Mouse (Mus musculus) small intestine, adult 2 months (tissue): ENCODE results near the gene Zfp292. TPM values are rescaled to one million over a fixed set of nuclear protein-coding genes. Genes with fewer than 3 reads are reported as not detected.
A peak's percentile ranks its signal among the peaks of the same experiment; 100 is the strongest.
"Not testable (repeated sequence)": the region's sequence is repeated elsewhere in the genome, so short reads cannot be mapped to it uniquely, and the experiment has no call there.

Source experiments
- H3K27ac ChIP-seq: fragments of 200-500 bp; 2 replicates; pipeline ENCODE4 v1.5.1; 2012; ENCODE audit warnings: low read depth, low read length, control low read depth, inconsistent platforms; ENCODE audit not compliant: insufficient read depth
- H3K27me3 ChIP-seq: fragments of 200-500 bp; 2 replicates; pipeline ENCODE4 v1.6.1; 2012; ENCODE audit warnings: mild to moderate bottlenecking, moderate library complexity, low read length, inconsistent platforms; ENCODE audit not compliant: control insufficient read depth, insufficient read depth
- H3K36me3 ChIP-seq: fragments of 200-500 bp; 2 replicates; pipeline ENCODE4 v1.6.1; 2012; ENCODE audit warnings: mild to moderate bottlenecking, low read length, control low read depth, inconsistent platforms; ENCODE audit not compliant: control insufficient read depth, insufficient read depth
- H3K4me1 ChIP-seq: fragments of 200-500 bp; 2 replicates; pipeline ENCODE4 v1.6.1; 2012; ENCODE audit warnings: low read length, inconsistent platforms, mixed read lengths; ENCODE audit not compliant: control insufficient read depth, insufficient read depth, insufficient read length
- H3K4me3 ChIP-seq: fragments of 200-500 bp; 2 replicates; pipeline ENCODE4 v1.5.1; 2012; ENCODE audit warnings: low read depth, mild to moderate bottlenecking, control low read depth, inconsistent platforms, low read length, moderate library complexity
- CTCF ChIP-seq: fragments of 200-500 bp; IDR thresholded peaks from 2 replicates; pipeline ENCODE4 v1.5.1; 2012; ENCODE audit warnings: low read depth, mild to moderate bottlenecking, control low read depth, inconsistent platforms, low read length, moderate library complexity, mixed read lengths; ENCODE audit not compliant: insufficient replicate concordance, insufficient read length; ENCODE audit errors: extremely low read depth
- POLR2A ChIP-seq: fragments of 200-500 bp; IDR thresholded peaks from 2 replicates; pipeline ENCODE4 v1.6.1; 2012; ENCODE audit warnings: low read depth, mild to moderate bottlenecking, control low read depth, inconsistent platforms, low read length, moderate library complexity
- WGBS: fragments of 180-500 bp; shearing (Covaris S2); methylation state at CpG from one replicate; pipeline ENCODE4 v1.1.7; 2018; 5-methylcytosine and 5-hydroxymethylcytosine counted together
- polyA plus RNA-seq: library from polyadenylated mRNA; depleted of rRNA; stranded (reverse); fragments of >200 nt; gene quantifications from 2 replicates; pipeline ENCODE4 v1.2.3, GENCODE M21; 2012

Gene Zfp292
- polyA plus RNA-seq, 1 experiment: 0.94 TPM

GRCm38 (mm10) chr4:34906151-34906550 is 23.4 kb upstream of the Zfp292 start:
- Histone ChIP-seq H3K27me3 (no peaks in the 10 kb centered on the region), H3K36me3 (no peaks in the 10 kb centered on the region), H3K4me3 (no peak overlapping the region), H3K27ac (no peak overlapping the region), H3K4me1 (no peaks in the 10 kb centered on the region)
- 78% methylated on average over 4 of the region's 4 CpGs for WGBS
- TF ChIP-seq POLR2A (no peak), CTCF (no peak)

GRCm38 (mm10) chr4:34905396-34905795 is 22.6 kb upstream of the Zfp292 start:
- H3K4me3 ChIP-seq: no peak overlapping the region
- TF ChIP-seq POLR2A (no peak), CTCF (peak; percentile 59; the same call in 1 of the 2 replicates)
- 77% methylated on average over 5 of the region's 5 CpGs for WGBS
- no peak overlapping the region for H3K27ac ChIP-seq
- no peaks in the 10 kb centered on the region for H3K4me1 ChIP-seq
- no peaks in the 10 kb centered on the region for H3K27me3 ChIP-seq
- no peaks in the 10 kb centered on the region for H3K36me3 ChIP-seq

DNA sequence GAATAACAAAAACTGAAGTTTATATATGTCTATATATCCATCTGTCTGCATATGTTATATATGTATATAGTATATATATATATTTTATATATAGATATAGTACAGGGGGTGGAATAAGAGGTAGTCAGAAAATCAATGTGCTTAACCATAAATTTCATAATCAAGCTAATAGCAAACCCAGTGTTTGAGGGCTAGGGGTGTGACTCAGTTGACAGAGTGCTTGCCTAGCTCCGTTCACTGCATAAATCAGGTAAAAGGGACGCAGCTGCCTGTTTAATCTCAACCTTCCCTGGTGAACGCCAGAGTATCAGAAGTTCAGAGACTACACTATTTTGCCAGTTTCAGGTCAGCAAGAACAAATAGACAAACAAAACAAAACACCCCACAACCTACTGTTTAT is 18.8 kb upstream of the Zfp292 start:
- H3K36me3 ChIP-seq: not testable (repeated sequence)
- 34% methylated on average over 3 of the region's 3 CpGs for WGBS

DNA sequence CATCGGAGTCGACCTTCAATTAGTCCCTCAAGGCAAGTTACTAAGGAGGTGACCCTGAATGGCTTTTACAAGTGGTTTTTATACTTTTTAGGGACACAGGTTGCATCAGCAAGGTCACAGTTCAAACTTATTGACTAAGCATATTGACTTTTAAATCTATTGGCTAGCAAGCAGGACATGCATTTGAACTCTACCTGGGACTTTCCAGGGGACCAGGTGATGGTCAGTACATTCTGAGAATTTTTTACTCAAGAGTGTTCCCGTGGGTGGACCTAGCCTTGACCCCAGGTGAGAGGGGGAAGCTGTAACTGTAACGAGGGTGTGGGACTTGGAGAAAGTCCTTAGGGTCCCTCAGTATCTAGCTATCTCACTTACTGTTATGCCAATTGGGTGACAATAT is 18.4 kb upstream of the Zfp292 start:
- H3K36me3 ChIP-seq: no peaks in the 10 kb centered on the region
- no peaks in the 10 kb centered on the region for H3K4me1 ChIP-seq
- no peak for TF ChIP-seq POLR2A
- TF ChIP-seq CTCF: no peak
- H3K27ac ChIP-seq: no peak overlapping the region
- H3K4me3 ChIP-seq: no peak overlapping the region
- no peaks in the 10 kb centered on the region for H3K27me3 ChIP-seq
- WGBS: 51% methylated on average over 4 of the region's 4 CpGs

More for the DNA sequence above, 18.8 kb upstream of the Zfp292 start:
- not testable (repeated sequence) for H3K27ac ChIP-seq, H3K27me3 ChIP-seq, H3K4me1 ChIP-seq, H3K4me3 ChIP-seq

DNA sequence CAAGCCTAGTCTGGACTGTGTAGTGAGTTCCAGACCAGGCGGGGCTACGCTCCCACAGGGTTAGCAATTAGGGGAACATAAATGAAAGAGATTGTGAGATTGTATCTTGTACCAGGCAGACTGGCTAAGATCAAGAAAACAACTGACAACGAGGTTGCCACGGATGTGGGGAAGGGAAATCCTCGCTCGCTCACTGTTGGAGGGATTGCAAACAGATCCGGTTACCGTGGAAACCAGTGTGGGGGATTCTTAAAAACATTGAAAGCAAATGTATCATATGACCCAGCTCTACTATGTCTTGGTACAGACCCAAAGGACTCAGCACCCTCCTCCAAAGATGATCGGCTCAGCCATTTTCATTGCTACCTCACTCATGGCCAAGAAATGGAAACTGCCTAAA is 17.4 kb upstream of the Zfp292 start:
- no peak for TF ChIP-seq POLR2A
- no peak for TF ChIP-seq CTCF
- no peaks in the 10 kb centered on the region for H3K4me1 ChIP-seq
- no peak overlapping the region for H3K4me3 ChIP-seq
- H3K27ac ChIP-seq: no peak overlapping the region
- no peaks in the 10 kb centered on the region for H3K27me3 ChIP-seq
- H3K36me3 ChIP-seq: no peaks in the 10 kb centered on the region
- WGBS: 55% methylated on average over 9 of the region's 9 CpGs

DNA sequence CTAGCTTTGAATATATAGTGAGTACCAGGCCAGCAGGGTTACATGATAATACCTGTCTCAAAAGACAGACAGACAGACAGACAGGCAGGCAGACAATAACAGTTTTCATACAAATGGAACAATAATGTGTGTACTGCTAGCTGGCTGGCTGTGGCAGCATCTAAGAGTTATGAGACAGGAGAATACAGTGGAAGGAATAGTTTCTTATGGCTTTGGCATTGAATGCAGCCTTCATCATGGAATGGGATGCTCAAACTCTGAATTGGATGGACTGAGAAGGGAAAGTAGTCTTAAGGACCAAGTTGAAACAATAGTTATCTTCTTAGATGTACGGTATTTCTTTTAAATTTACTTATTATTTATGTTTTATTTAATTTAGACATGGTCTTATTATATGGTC is 16.6 kb upstream of the Zfp292 start:
- H3K27me3 ChIP-seq: no peaks in the 10 kb centered on the region
- no peaks in the 10 kb centered on the region for H3K36me3 ChIP-seq
- TF ChIP-seq CTCF (no peak), POLR2A (no peak)
- no peak overlapping the region for H3K27ac ChIP-seq
- 93% methylated on average over 1 of the region's 1 CpGs for WGBS
- no peaks in the 10 kb centered on the region for H3K4me1 ChIP-seq
- H3K4me3 ChIP-seq: no peak overlapping the region

DNA sequence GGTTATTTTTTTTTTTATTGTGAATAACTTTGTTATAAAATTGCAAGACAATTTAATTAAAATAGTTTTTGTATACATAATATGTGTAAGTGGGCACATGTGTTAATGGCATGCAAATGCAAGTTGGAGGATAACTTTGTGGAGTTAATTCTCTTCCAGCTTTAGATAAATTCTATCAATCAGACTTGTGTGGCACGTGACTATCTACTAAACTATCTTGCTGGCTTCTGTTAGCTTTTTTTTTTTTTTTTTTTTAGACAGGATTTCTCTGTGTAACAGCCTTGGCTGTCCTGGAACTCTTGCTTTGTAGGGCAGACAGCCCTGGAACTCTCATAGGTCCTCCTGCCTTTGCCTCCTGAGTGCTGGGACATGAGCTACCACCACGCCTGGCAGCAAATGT is 15.7 kb upstream of the Zfp292 start:
- TF ChIP-seq POLR2A (no peak), CTCF (no peak)
- Histone ChIP-seq H3K4me3 (no peak overlapping the region), H3K27me3 (no peaks in the 10 kb centered on the region), H3K36me3 (no peaks in the 10 kb centered on the region), H3K27ac (no peak overlapping the region), H3K4me1 (no peaks in the 10 kb centered on the region)
- 66% methylated on average over 2 of the region's 2 CpGs for WGBS

DNA sequence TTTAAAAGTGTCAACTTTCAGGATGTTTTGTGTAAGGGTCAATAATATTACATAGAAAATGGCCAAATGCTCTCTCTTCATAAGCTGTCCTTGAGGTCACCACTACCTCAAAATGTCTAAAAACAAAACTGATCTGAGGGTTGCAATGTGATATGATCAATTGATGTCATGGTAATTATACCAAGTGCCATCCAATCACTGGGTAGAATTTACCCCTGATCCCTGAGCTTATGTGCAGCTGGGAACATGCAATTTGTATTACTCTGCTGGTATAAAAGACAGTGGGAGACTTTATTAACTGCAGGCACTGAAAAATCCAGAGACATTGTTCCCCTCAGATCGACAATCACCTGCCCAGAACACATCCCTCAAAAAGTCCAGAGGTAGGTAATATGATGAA is 10.7 kb upstream of the Zfp292 start, which contains the start of gene Cga:
TSS of gene Cga (plus strand) at position 301 of the 400 bp plus-strand sequence.
- WGBS: 85% methylated on average over 1 of the region's 1 CpGs
- Histone ChIP-seq H3K36me3 (no peaks in the 10 kb centered on the region), H3K27ac (no peak within 1 kb of the TSS), H3K4me1 (peaks cover 7% of the 10 kb centered on the region; the same call in 1 of the 2 replicates), H3K4me3 (no peak within 1 kb of the TSS), H3K27me3 (no peaks in the 10 kb centered on the region)
- TF ChIP-seq CTCF: no peak
- TF ChIP-seq POLR2A: no peak
